Mouse (Mus musculus): ENCODE data around the gene Asic2.

DNA sequence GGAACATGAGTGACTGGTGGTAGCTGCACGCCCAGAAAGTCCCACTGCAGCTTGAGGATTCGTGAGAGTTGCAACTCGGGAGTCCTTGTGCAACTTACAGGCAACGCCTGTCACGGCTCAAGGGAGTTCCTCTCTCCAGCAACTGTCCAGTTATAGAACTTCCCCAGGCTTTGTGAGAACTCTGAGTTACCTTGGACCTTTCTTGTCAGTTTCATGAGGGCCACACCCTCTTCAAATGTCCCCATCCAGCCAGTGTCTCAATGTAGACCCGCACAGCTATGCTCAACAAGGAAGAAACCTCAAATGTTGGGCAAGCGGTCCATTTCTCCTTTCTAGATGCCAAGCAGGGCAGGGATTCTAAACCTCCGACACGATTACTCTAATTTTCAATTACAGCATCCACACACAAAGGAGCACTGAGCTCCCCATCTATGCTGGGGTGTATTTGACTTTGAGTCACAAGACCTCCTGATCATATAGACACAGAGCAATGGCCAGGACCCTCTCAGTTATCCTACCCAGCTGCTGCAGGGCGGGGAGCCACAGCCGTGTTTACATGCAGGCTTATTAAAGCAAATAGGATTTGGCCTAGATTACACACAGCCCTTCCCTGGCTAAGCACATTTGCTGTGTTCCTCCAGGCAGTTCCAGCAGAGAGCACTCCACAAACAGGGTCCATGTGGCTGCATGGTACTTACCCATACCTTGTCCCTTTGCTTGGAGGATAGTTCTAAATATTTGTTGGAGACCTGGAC, 161.2 kb downstream of the Asic2 start:
- no peak for TF ChIP-seq CTCF (IDR thresholded peaks at IDR 0.05; ENCODE audit: borderline replicate concordance, insufficient read depth, low read depth, low read length)
- TF ChIP-seq POLR2A (IDR thresholded peaks at IDR 0.05; ENCODE audit: borderline replicate concordance, insufficient read depth, low read length) = no peak
